Mouse (Mus musculus) c-Kit-positive CD71-positive TER-119-positive erythroid progenitor cells, embryonic 14.5 days (primary cell): Measurements from ENCODE around the gene Rap2a.

Experiments used
- DNase-seq: peaks from one replicate; pipeline ENCODE4 v3.0.0-alpha.2; 2013; ENCODE audit warnings: low spot score

The Rap2a gene

GRCm38 (mm10) chr14:120499601-120500000 is 21.4 kb downstream of the Rap2a start:
- DNase-seq, result no peak

DNA sequence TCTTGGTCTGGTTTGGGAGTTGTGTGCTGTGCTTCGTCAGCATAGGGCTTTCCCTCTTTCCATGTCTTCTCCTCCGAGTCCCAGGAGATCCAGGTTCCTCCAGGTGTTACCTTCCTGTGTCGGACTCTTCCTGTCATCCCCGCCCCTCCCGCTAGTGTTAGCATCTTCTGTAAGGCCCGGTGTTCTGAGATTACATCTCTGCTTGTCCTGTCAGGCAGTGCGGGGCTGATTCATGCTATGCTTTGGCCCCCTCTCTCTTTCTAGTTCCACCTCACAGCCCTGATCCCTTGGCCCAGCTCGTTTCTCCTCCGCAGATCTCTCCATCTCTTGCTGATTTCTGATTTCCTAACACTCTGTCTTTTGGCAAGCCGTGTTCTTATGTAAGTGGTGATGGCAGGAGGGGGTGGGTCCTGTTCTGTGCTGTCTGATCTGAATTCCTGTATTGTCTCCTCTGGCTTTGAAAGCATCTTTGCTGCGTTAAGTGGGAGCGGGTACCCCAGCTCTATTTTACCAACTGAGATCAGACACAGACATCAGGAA is 21.8 kb downstream of the Rap2a start:
- no peak for DNase-seq

- no peak for DNase-seq
These were observed 22.5 kb downstream of the Rap2a start for GRCm38 (mm10) chr14:120500791-120501190.

- no peak for DNase-seq
These were observed 25.4 kb downstream of the Rap2a start for GRCm38 (mm10) chr14:120503641-120504040.

- DNase-seq, result no peak
These were observed 26.2 kb downstream of the Rap2a start for GRCm38 (mm10) chr14:120504423-120504822.

DNA sequence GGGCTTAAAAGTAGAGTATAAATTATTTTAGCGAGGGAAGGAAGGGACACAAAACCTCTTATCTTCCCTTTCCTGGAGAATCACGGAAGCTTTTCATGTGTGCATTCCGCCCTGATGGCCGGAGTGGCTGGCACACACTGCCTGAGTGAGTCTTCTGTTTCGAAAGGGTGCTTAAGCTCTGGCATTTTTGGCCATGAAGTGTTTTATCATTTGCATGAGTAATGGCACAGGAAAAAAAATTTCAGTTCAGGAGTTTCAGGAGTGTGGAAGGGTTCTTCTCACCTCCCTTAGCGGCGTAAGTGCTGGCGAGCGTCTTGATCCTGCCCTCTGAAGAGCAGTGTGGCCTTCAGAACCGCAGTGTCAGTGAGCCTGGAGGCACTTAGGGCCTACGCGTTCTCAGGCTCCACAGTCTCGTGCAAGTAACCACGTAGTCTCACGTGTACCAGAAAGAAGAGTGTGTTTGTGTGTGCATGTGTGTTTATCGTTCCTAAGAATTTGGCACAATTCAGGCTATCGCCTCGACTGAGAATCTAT is 26.8 kb downstream of the Rap2a start:
- DNase-seq, result no peak

- no peak for DNase-seq
These were observed 27.7 kb downstream of the Rap2a start for GRCm38 (mm10) chr14:120505918-120506317.

- no peak for DNase-seq
These were observed 29.3 kb downstream of the Rap2a start for GRCm38 (mm10) chr14:120507516-120507915.

DNA sequence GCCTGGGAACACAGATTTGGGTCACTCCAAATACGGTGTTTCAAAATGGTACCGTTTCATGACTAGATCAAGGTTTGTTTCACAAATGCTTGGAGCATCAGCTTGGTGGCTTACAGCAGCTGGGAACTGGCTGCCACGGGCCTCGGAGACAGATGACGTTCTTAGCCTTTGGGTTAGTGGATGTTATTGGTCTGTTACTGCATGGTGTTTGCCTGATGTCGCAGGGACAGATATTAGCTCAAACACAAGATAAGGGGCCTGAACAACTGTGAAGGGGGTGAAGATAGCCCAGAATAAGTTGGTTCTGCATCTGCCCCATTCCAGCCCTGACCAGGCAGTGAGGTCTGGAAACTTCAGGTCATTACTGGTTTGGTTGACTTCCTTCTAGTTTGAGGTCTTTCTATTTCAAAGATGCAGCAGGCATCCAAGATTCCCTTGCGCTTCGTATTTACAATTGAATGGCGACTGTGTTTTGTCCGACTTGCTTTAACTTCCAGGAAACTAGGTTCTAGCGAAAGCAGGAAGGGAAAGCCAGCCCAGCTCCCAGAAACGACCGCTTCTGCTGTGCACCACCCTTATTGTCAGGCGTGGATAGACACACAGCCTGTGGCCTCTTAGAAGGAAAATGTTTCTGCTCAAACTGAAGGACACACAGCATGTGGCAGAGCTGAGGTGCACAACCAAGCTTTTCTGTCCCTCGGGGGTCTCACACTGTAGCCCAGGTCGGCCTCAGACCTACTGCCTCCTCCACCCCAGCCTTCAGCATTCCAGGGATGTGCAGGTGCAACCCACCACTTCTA is 30.5 kb downstream of the Rap2a start:
- DNase-seq, result no peak

DNA sequence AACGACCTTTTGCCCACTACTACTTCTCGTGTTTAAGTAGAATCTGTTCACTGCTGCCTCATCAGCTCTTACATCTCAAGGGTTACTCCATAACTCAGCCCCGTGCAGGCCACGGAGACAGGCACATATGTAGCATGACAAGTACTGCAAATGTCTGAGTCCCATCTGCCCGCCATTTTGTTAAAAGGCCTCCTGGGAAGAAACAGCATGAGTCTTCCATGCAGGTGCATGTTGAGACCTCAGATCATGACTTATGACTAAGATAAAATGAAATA is 31.1 kb downstream of the Rap2a start:
- DNase-seq, result no peak

DNA sequence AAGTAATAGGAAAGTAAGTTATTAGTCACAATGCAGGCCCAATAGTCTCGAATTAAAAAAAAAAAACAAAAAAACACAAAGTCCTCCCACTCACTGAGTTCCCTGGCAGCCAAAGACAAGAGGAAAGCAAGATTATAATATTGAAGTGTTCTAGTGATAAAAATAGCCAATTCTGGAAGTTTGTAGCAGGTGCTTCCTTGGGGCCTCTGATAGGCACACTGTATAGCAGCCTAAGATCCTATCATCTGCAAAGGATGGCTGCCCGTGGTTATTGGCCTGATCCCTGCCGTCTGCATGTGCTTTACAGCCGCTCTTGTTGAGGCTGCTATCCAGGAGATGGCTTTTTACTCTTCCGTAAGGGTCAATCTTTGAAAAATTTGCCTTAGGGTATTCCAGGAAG is 33.6 kb downstream of the Rap2a start:
- DNase-seq, result no peak

DNA sequence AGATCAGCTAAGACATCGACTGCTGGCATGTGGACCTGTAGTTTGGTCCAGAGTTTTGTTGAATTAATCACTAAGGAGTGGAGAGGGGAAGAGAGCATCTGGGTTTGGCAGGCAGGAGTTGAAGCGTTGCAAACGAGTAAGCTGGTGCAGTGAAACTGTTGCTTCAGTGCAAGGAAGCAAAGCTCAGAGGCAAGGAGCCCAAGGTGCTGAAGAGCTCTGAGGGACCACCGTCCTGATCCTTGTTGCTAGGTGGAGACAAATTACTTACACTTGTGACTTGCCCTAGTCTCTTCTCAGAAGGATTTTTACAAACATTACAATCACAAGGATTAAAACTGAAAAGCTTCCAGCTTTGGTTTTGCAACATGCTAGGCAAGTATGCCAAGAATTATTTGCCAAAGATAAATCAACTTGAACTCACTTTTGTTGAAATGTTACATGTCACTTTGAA is 36.6 kb downstream of the Rap2a start:
- no peak for DNase-seq

GRCm38 (mm10) chr14:120515376-120515775 is 37.1 kb downstream of the Rap2a start:
- DNase-seq, result no peak

- DNase-seq, result no peak
These were observed 40.5 kb downstream of the Rap2a start for GRCm38 (mm10) chr14:120518706-120519105.

GRCm38 (mm10) chr14:120519921-120520320 is 41.7 kb downstream of the Rap2a start:
- DNase-seq, result no peak

- DNase-seq, result no peak
These were observed 42.6 kb downstream of the Rap2a start for GRCm38 (mm10) chr14:120520843-120521242.

GRCm38 (mm10) chr14:120523296-120523695 is 45.1 kb downstream of the Rap2a start:
- DNase-seq, result no peak

- DNase-seq, result no peak
These were observed 47.4 kb downstream of the Rap2a start for GRCm38 (mm10) chr14:120525644-120526043.

GRCm38 (mm10) chr14:120533301-120533700 is 55.1 kb downstream of the Rap2a start:
- DNase-seq, result no peak

DNA sequence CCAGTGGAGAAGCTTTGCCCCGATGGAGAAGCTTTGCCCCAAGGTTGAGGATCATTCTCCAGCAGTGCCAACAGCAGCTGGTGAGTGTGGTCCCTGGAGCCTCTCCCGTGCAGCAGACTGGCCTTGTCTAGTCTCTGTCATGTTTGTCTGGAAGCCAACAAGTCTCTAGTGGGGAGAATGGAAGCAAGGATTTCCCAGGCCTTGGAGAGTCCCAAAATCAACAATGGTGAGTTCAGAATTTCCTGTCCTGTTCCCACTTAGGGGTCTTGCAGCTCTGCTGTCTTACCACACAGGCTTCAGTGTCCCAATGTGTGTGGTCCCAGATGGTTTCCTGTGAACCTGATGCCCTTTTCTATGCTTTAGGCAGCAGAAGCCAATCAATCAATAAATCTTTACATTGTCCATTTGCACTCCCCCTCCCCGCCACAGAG is 56.6 kb downstream of the Rap2a start:
- no peak for DNase-seq

DNA sequence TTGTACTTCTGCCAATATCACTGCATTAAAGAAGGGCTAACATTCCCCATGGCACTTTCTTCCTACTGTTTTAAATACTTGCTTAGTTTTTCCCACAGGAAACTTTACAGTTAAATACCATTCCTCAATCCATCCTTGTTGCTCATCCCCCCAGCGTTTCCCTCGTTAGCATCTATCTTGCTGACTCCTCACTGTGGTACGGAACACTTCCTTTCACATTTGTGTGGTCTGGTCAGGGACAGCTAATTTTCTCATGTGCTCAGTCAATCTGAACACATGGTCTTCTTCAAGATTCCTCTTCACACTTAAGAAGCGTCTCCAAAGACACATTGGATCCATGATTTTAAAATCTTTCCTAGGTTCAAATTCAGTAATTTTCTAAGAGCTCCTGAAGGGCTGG is 57.2 kb downstream of the Rap2a start:
- no peak for DNase-seq

DNA sequence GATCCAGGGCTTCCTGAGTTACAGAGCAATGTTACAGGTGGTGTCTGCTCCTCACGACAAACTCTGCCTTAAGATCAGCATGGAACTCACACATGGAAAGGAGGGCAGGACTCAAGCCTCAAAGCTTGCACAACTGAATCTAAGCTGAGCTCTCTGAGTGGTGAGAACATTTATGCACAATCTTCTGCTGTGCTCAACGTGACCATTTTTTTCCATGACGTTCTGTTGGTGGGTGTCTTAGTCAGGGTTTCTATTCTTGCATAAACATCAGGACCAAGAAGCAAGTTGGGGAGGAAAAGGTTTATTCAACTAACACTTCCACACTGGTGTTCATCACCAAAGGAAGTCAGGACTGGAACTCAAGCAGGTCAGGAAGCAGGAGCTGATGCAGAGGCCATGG is 57.7 kb downstream of the Rap2a start:
- no peak for DNase-seq

- no peak for DNase-seq
These were observed 60.9 kb downstream of the Rap2a start for GRCm38 (mm10) chr14:120539128-120539527.

DNA sequence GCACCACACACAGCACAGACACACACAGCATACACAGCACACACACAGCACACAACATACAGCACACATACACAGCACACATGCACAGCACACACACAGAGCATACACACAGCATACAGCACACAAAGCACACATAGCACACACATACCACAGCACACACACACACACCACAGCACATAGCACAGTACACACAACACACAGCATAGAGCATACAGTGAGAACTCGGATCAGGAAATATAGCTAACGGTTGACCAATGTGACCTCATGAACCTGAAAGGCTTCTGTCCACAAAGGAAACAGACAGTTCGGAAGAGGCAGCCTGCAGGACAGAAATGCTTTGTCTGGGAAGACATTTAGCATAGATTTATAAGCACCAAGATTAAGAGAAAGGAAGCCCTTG is 61.4 kb downstream of the Rap2a start:
- no peak for DNase-seq
